Mouse (Mus musculus) limb, embryonic 10.5 days (tissue): ENCODE measurements around the gene Hsfy2. TPM values are rescaled to one million over a fixed set of nuclear protein-coding genes. Genes with fewer than 3 reads are reported as not detected.

Source experiments
- DNase-seq: peaks from one replicate; pipeline ENCODE4 v3.0.0-alpha.2; 2017; ENCODE audit warnings: low spot score
- H3K27ac ChIP-seq: fragments of 300-500 bp; sonication (generic); 2 replicates; pipeline ENCODE4 v1.5.1; 2016; ENCODE audit warnings: mild to moderate bottlenecking
- H3K27me3 ChIP-seq: fragments of 300-500 bp; sonication (generic); 2 replicates; pipeline ENCODE4 v1.6.1; 2016; ENCODE audit warnings: low read depth, mild to moderate bottlenecking; ENCODE audit not compliant: poor library complexity, severe bottlenecking
- H3K36me3 ChIP-seq: fragments of 300-500 bp; sonication (generic); 2 replicates; pipeline ENCODE4 v1.6.1; 2016; ENCODE audit warnings: mild to moderate bottlenecking, moderate library complexity
- H3K4me1 ChIP-seq: fragments of 300-500 bp; sonication (generic); 2 replicates; pipeline ENCODE4 v1.6.1; 2016
- H3K4me3 ChIP-seq: fragments of 300-500 bp; sonication (generic); 2 replicates; pipeline ENCODE4 v1.5.1; 2016; ENCODE audit warnings: mild to moderate bottlenecking, moderate library complexity
- H3K9me3 ChIP-seq: fragments of 300-500 bp; sonication (generic); replicated peaks from 2 replicates; pipeline ENCODE4 v1.6.1; 2016; ENCODE audit warnings: mild to moderate bottlenecking
- WGBS: fragments of 180-500 bp; shearing (Covaris S2); methylation state at CpG from one replicate; pipeline ENCODE4 v1.1.7; 2016; 5-methylcytosine and 5-hydroxymethylcytosine counted together
- polyA plus RNA-seq: library from polyadenylated mRNA; unstranded; fragments of >200 nt; fragmentation: Nextera tagmentation; extraction: Ambion mirVana; gene quantifications from 2 replicates; pipeline ENCODE4 v1.2.1, GENCODE M21; 2016

The Hsfy2 gene
- polyA plus RNA-seq = not detected in 2 replicates

DNA sequence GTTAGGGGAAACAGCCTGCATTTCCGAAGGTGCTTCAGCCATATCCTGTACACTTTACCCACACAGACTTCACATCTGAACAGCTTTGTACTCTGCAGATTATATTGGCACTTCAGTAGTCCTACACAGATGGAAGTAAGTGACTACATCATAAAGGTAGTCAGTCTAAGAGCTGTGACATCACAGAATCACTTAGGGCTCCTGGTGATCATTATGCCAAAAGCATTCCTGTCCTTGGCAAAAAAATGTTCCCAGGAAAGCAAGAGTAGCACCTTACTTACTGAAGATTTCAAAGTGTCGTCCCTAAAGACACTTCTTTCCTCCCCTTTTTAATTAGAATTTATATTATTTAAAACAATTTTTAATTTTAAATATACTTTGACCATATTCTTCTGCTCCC is at the start of gene Hsfy2:
TSS of gene Hsfy2 (minus strand) at position 101 of the 400 bp plus-strand sequence.
- Histone ChIP-seq H3K9me3 (no peaks in the 10 kb centered on the region), H3K27ac (no peak within 1 kb of the TSS), H3K27me3 (no peaks in the 10 kb centered on the region), H3K4me3 (no peak within 1 kb of the TSS), H3K4me1 (no peaks in the 10 kb centered on the region), H3K36me3 (no peaks in the 10 kb centered on the region)
- WGBS = 87% methylated on average over 2 of the region's 2 CpGs
- DNase-seq = no peak

DNA sequence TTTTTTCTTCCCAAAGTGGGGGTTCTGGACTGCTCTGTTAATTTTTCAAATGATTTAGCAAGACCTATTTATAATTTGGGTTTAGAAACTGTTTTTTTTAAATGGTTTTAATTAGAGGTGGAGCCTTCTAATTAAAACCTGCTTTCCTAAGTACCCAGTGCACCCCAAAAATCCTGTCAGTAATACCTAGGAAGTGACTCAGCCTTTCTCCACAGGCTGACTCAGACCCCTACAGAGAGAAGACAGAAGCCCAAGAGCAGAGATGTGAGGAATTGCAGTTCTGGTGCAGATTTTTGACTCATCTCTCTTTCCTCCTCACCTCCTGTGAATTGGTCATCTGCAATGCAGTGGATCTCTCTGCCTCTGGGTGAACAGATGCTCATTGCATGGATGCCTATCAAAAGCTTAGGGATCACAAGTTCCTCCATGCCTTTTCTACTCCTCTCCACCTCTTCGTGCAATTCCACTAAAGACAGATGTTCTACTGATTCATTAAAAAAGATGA is 47.9 kb upstream of the Hsfy2 start:
- no peak for DNase-seq
- Histone ChIP-seq H3K36me3 (no peaks in the 10 kb centered on the region), H3K27ac (no peak overlapping the region), H3K4me3 (no peak overlapping the region), H3K4me1 (no peaks in the 10 kb centered on the region), H3K9me3 (no peaks in the 10 kb centered on the region), H3K27me3 (no peaks in the 10 kb centered on the region)
- WGBS = 90% methylated on average over 1 of the region's 1 CpGs

DNA sequence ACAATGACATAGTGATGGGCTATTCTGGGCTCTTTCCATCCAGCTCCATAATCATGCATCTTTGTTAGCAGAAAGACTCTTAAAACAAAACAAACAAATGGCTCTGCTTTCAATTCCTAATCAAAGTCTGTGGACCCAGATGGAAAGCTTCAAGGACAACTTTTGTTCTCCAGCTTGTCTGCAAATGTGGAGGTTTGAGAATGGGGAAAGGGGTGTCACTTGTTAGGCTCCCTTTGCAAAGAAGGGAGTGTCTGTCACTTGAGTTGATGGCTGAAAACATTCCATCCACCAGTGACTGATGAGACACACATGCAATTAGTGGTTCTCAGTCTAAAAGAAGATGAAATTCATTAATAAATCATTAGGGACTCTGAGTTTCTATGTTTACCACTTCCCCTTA is 47.3 kb upstream of the Hsfy2 start:
- Histone ChIP-seq H3K27ac (no peak overlapping the region), H3K4me3 (no peak overlapping the region), H3K9me3 (no peaks in the 10 kb centered on the region), H3K4me1 (no peaks in the 10 kb centered on the region), H3K36me3 (no peaks in the 10 kb centered on the region), H3K27me3 (no peaks in the 10 kb centered on the region)
- DNase-seq = no peak

DNA sequence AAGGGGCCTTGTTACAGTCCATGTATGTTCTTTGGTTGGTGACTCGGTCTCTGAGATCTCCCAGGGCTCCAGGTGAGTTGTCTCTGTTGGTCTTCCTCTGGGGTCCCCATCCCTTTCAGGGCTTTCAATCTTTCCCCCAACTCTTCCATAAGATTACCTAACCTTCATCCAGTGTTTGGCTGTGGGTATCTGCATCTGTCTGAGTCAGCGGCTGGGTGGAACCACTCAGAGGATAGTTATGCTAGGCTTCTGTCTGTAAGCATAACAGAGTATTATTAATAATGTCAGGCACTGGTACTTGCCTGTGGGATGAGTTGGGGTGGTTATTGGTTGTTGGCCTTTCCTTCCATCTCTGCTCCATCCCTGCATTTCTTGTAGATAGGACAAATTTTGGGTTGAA is 44.0 kb upstream of the Hsfy2 start:
- WGBS = 81% methylated on average over 2 of the region's 2 CpGs
- Histone ChIP-seq H3K4me1 (no peaks in the 10 kb centered on the region), H3K27ac (no peak overlapping the region), H3K4me3 (no peak overlapping the region), H3K27me3 (no peaks in the 10 kb centered on the region), H3K9me3 (no peaks in the 10 kb centered on the region), H3K36me3 (no peaks in the 10 kb centered on the region)
- no peak for DNase-seq

DNA sequence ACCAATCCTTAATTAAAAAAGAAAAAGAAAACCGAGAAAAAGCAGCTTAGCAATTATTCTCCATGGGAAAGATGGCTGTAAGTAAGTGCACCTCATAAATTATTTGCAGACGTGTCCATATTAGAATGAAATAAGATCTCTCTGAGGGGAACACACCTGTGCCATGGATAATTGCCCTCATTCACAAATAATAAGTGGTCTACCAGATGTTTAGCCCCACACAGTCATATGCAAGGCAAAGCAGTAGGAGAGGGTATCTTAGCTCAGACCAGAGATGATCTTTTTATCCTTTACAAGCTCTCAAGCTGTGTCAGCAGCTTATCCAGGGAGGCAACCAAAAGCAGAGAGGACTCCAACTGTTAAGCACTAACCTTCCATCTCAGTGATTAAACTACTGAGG is 38.0 kb upstream of the Hsfy2 start:
- WGBS = 34% methylated on average over 2 of the region's 2 CpGs
- no peaks in the 10 kb centered on the region for H3K27me3 ChIP-seq
- no peak for DNase-seq
- no peaks in the 10 kb centered on the region for H3K36me3 ChIP-seq
- no peaks in the 10 kb centered on the region for H3K9me3 ChIP-seq
- no peak overlapping the region for H3K4me3 ChIP-seq
- peaks cover 6% of the 10 kb centered on the region for H3K4me1 ChIP-seq
- no peak overlapping the region for H3K27ac ChIP-seq

DNA sequence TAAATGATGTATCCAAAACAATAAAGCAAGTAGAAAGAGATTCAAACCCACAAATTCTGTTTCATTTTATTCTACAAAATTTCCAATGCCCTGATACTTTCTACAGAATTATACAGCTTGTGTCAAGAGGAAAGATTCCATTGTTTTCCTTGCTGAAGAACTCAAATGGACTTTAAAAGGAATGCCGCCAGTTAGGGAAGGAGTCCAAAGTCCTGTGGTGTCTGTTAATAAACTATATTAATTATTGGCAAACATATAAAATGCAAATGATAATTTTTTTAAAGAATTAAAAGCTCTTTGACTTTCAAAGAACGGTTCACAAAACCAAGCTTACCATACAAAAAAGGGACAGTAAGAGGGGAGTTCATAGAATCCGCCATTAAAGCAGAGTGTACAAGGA is 37.4 kb upstream of the Hsfy2 start:
- no peak for DNase-seq
- H3K4me3 ChIP-seq = no peak overlapping the region
- H3K27ac ChIP-seq = no peak overlapping the region
- WGBS = 91% methylated on average over 3 of the region's 3 CpGs
- no peaks in the 10 kb centered on the region for H3K36me3 ChIP-seq
- H3K27me3 ChIP-seq = no peaks in the 10 kb centered on the region
- no peaks in the 10 kb centered on the region for H3K9me3 ChIP-seq
- H3K4me1 ChIP-seq = peaks cover 6% of the 10 kb centered on the region

- H3K27ac ChIP-seq = no peak overlapping the region
- no peak for DNase-seq
- no peaks in the 10 kb centered on the region for H3K36me3 ChIP-seq
- 61% methylated on average over 8 of the region's 8 CpGs for WGBS
- no peaks in the 10 kb centered on the region for H3K9me3 ChIP-seq
- no peaks in the 10 kb centered on the region for H3K27me3 ChIP-seq
- no peak overlapping the region for H3K4me3 ChIP-seq
- peaks cover 6% of the 10 kb centered on the region for H3K4me1 ChIP-seq
These were observed 34.2 kb upstream of the Hsfy2 start for GRCm38 (mm10) chr1:56671241-56671945.

- H3K27me3 ChIP-seq = no peaks in the 10 kb centered on the region
- no peaks in the 10 kb centered on the region for H3K36me3 ChIP-seq
- H3K4me3 ChIP-seq = no peak overlapping the region
- peaks cover 1% of the 10 kb centered on the region for H3K4me1 ChIP-seq
- WGBS = 83% methylated on average over 5 of the region's 5 CpGs
- no peak overlapping the region for H3K27ac ChIP-seq
- H3K9me3 ChIP-seq = no peaks in the 10 kb centered on the region
- DNase-seq = no peak
These were observed 33.3 kb upstream of the Hsfy2 start for GRCm38 (mm10) chr1:56670509-56670908.

GRCm38 (mm10) chr1:56664606-56665005 is 27.4 kb upstream of the Hsfy2 start:
- Histone ChIP-seq H3K27me3 (no peaks in the 10 kb centered on the region), H3K36me3 (no peaks in the 10 kb centered on the region), H3K4me3 (no peak overlapping the region), H3K4me1 (no peaks in the 10 kb centered on the region), H3K27ac (no peak overlapping the region), H3K9me3 (no peaks in the 10 kb centered on the region)
- no peak for DNase-seq
- WGBS = 86% methylated on average over 3 of the region's 3 CpGs

DNA sequence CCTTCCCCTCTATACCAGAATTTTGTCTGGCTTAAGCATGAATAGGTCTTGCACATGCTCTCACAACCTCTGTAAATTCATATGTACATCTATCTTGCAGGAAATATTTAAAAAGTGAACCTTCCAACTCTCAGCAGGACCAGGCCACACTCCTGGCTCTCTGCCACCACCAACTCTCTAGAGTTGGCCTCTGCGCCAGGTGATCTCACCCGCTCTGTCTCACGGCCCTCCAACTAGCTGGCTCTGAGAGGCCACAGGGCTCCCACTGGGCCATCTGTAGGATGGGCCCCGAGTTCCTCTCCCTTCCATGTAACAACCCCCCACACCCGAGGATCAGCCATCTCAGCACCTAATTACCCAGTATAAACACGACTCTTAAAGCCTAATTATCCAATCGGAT is 10.4 kb downstream of the Hsfy2 start:
- Histone ChIP-seq H3K4me3 (no peak overlapping the region), H3K27me3 (no peaks in the 10 kb centered on the region), H3K27ac (no peak overlapping the region), H3K36me3 (no peaks in the 10 kb centered on the region), H3K4me1 (no peaks in the 10 kb centered on the region), H3K9me3 (no peaks in the 10 kb centered on the region)
- 87% methylated on average over 7 of the region's 7 CpGs for WGBS
- no peak for DNase-seq

GRCm38 (mm10) chr1:56624304-56624703 is 12.9 kb downstream of the Hsfy2 start:
- WGBS = 90% methylated on average over 3 of the region's 3 CpGs
- no peaks in the 10 kb centered on the region for H3K27me3 ChIP-seq
- H3K4me3 ChIP-seq = no peak overlapping the region
- no peaks in the 10 kb centered on the region for H3K4me1 ChIP-seq
- no peak overlapping the region for H3K27ac ChIP-seq
- H3K36me3 ChIP-seq = no peaks in the 10 kb centered on the region
- no peaks in the 10 kb centered on the region for H3K9me3 ChIP-seq
- no peak for DNase-seq

DNA sequence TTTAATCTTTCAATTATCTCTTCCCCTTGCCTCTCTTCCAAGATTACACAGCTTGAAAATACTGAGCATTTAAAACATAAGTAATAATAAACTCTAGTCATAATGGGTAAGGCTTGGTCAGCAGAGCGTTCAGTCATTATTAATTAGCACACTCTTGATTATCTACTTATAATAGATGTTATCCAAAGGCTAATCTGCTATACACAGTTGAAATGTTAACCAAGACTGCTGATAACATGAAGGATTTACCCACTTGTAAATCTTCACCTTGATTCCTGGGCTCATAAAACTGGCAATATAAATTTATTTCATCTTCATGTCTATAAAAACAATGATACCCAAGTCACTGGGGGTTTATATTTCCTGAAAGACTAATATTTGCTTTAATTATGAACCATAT is 24.9 kb downstream of the Hsfy2 start:
- H3K9me3 ChIP-seq = no peaks in the 10 kb centered on the region
- no peak overlapping the region for H3K4me3 ChIP-seq
- H3K36me3 ChIP-seq = no peaks in the 10 kb centered on the region
- no peak for DNase-seq
- WGBS = 90% methylated on average over 1 of the region's 1 CpGs
- H3K27me3 ChIP-seq = no peaks in the 10 kb centered on the region
- H3K27ac ChIP-seq = no peak overlapping the region
- H3K4me1 ChIP-seq = no peaks in the 10 kb centered on the region
